Mouse (Mus musculus) heart, adult 2 months (tissue): ENCODE data around the gene Svop.

ENCODE experiments used
- CTCF ChIP-seq: fragments of 200-600 bp; IDR thresholded peaks from 2 replicates; pipeline ENCODE4 v1.8.1; 2022; ENCODE audit warnings: antibody characterized with exemption, mild to moderate bottlenecking, moderate library complexity
- EP300 ChIP-seq: fragments of 200-500 bp; IDR thresholded peaks from 2 replicates; pipeline ENCODE4 v1.6.1; 2011; ENCODE audit warnings: low read depth, low read length, control low read depth; ENCODE audit not compliant: insufficient read depth
- POLR2A ChIP-seq: fragments of 200-500 bp; IDR thresholded peaks from 2 replicates; pipeline ENCODE4 v1.6.1; 2011; ENCODE audit warnings: mild to moderate bottlenecking, low read depth, low read length, control low read depth; ENCODE audit not compliant: insufficient read depth

DNA sequence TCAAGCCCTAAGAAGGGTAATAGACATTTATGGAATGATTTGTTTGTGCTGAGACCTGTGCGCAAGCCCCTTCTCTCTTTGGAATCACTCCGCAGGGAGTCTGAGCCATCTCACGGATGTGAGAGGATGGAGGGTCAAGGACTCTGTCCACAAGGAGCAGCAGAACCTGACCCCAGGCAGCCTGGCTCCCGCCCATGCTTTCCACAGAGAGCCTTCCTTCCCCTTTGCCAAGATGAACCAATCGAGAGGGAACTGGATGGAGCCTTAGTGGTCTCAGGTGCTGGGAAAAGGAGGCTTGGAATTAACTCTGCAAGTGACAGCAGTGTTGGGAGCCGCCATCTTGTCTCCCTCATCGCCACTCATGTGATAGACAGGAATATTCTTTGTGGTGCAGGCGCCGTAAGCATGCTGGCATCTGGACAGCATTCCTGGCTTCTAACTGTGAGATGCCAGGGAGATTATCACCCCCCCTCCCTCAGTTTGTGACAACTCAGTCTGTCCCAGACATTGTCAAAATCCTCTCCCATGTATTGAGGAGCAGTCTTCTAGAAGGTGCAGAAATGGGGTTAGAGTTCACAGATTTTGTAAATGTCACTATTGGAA, 34.1 kb downstream of the Svop start:
- no peak for TF ChIP-seq CTCF
- no peak for TF ChIP-seq EP300
- TF ChIP-seq POLR2A = no peak
